Mouse (Mus musculus): Measurements from ENCODE around the gene Tspan5. TPM values are rescaled to one million over a fixed set of nuclear protein-coding genes. Genes with fewer than 3 reads are reported as not detected.

Tspan5 gene
- polyA plus RNA-seq, 2 experiments = 38.8 to 44.8 TPM

- H3K4me2 ChIP-seq (replicated peaks; ENCODE audit: low read depth, low read length, severe bottlenecking) = peak overlapping the region; percentile 28
- no peak overlapping the region for H3K9ac ChIP-seq (ENCODE audit: low read depth, low read length, severe bottlenecking)
Observed at GRCm38 (mm10) chr3:138800664-138801411, 58.8 kb downstream of the Tspan5 start.

GRCm38 (mm10) chr3:138801661-138802060, 59.7 kb downstream of the Tspan5 start:
- no peak overlapping the region for H3K9ac ChIP-seq (ENCODE audit: low read depth, low read length, severe bottlenecking)
- no peak overlapping the region for H3K4me2 ChIP-seq (replicated peaks; ENCODE audit: low read depth, low read length, severe bottlenecking)
- TF ChIP-seq POLR2A (IDR thresholded peaks at IDR 0.05; ENCODE audit: borderline replicate concordance, extremely low read depth, insufficient read depth, insufficient read length) = no peak
- H3K4me3 ChIP-seq (replicated peaks; ENCODE audit: low read length) = no peak overlapping the region
- H3K27ac ChIP-seq (replicated peaks; ENCODE audit: low read depth, low read length) = no peak overlapping the region
- ATAC-seq (ENCODE audit: low FRiP score, low read depth) = no peak
- WGBS = 61% methylated on average over 6 of the region's 6 CpGs
- peaks cover 29% of the 10 kb centered on the region for H3K4me1 ChIP-seq (ENCODE audit: control insufficient read depth, insufficient read depth, low read length)
- no peaks in the 10 kb centered on the region for H3K36me3 ChIP-seq (ENCODE audit: control insufficient read depth, insufficient read depth, low read length)
- no peaks in the 10 kb centered on the region for H3K9me3 ChIP-seq (ENCODE audit: control insufficient read depth, low read length)
- no peak for DNase-seq (ENCODE audit: low spot score)
- no peaks in the 10 kb centered on the region for H3K27me3 ChIP-seq (ENCODE audit: control insufficient read depth, insufficient read depth, low read length)

More at GRCm38 (mm10) chr3:138800664-138801411, 58.8 kb downstream of the Tspan5 start:
- peak; percentile 19; the same call in 1 of the 2 replicates for ATAC-seq (ENCODE audit: low FRiP score, low read depth)
- Histone ChIP-seq H3K27ac (replicated peaks; ENCODE audit: low read depth, low read length) (peak overlapping the region; percentile 59; the same call in 1 of the 2 replicates), H3K36me3 (ENCODE audit: control insufficient read depth, insufficient read depth, low read length) (no peaks in the 10 kb centered on the region), H3K4me3 (replicated peaks; ENCODE audit: low read length) (no peak overlapping the region; the same call in 1 of the 2 replicates), H3K27me3 (ENCODE audit: control insufficient read depth, insufficient read depth, low read length) (no peaks in the 10 kb centered on the region), H3K9me3 (ENCODE audit: control insufficient read depth, low read length) (no peaks in the 10 kb centered on the region), H3K4me1 (ENCODE audit: control insufficient read depth, insufficient read depth, low read length) (peaks cover 33% of the 10 kb centered on the region)
- 50% methylated on average over 16 of the region's 16 CpGs for WGBS
- DNase-seq (ENCODE audit: low spot score) = peak; percentile 52
- no peak for TF ChIP-seq POLR2A (IDR thresholded peaks at IDR 0.05; ENCODE audit: borderline replicate concordance, extremely low read depth, insufficient read depth, insufficient read length)

- Histone ChIP-seq H3K27ac (replicated peaks; ENCODE audit: low read depth, low read length) (no peak overlapping the region), H3K9me3 (ENCODE audit: control insufficient read depth, low read length) (no peaks in the 10 kb centered on the region), H3K4me2 (replicated peaks; ENCODE audit: low read depth, low read length, severe bottlenecking) (no peak overlapping the region)
Observed at GRCm38 (mm10) chr3:138802722-138803443, 60.9 kb downstream of the Tspan5 start.

GRCm38 (mm10) chr3:138803444-138804085, 61.6 kb downstream of the Tspan5 start:
- Histone ChIP-seq H3K4me1 (ENCODE audit: control insufficient read depth, insufficient read depth, low read length) (peaks cover 29% of the 10 kb centered on the region), H3K27ac (replicated peaks; ENCODE audit: low read depth, low read length) (no peak overlapping the region), H3K4me2 (replicated peaks; ENCODE audit: low read depth, low read length, severe bottlenecking) (no peak overlapping the region), H3K27me3 (ENCODE audit: control insufficient read depth, insufficient read depth, low read length) (no peaks in the 10 kb centered on the region), H3K4me3 (replicated peaks; ENCODE audit: low read length) (no peak overlapping the region), H3K9me3 (ENCODE audit: control insufficient read depth, low read length) (no peaks in the 10 kb centered on the region), H3K9ac (ENCODE audit: low read depth, low read length, severe bottlenecking) (no peak overlapping the region), H3K36me3 (ENCODE audit: control insufficient read depth, insufficient read depth, low read length) (no peaks in the 10 kb centered on the region)
- DNase-seq (ENCODE audit: low spot score) = no peak
- no peak for TF ChIP-seq POLR2A (IDR thresholded peaks at IDR 0.05; ENCODE audit: borderline replicate concordance, extremely low read depth, insufficient read depth, insufficient read length)
- WGBS = 86% methylated on average over 11 of the region's 11 CpGs
- no peak for ATAC-seq (ENCODE audit: low FRiP score, low read depth)

More at GRCm38 (mm10) chr3:138802722-138803443, 60.9 kb downstream of the Tspan5 start:
- peaks cover 29% of the 10 kb centered on the region for H3K4me1 ChIP-seq (ENCODE audit: control insufficient read depth, insufficient read depth, low read length)
- no peak for DNase-seq (ENCODE audit: low spot score)
- no peaks in the 10 kb centered on the region for H3K27me3 ChIP-seq (ENCODE audit: control insufficient read depth, insufficient read depth, low read length)
- H3K4me3 ChIP-seq (replicated peaks; ENCODE audit: low read length) = no peak overlapping the region
- no peak overlapping the region for H3K9ac ChIP-seq (ENCODE audit: low read depth, low read length, severe bottlenecking)
- TF ChIP-seq POLR2A (IDR thresholded peaks at IDR 0.05; ENCODE audit: borderline replicate concordance, extremely low read depth, insufficient read depth, insufficient read length) = no peak
- no peak for ATAC-seq (ENCODE audit: low FRiP score, low read depth)
- H3K36me3 ChIP-seq (ENCODE audit: control insufficient read depth, insufficient read depth, low read length) = no peaks in the 10 kb centered on the region
- 72% methylated on average over 21 of the region's 21 CpGs for WGBS
